ENCODE assay signal across 8 mouse cellular contexts in the genomic region with DNA sequence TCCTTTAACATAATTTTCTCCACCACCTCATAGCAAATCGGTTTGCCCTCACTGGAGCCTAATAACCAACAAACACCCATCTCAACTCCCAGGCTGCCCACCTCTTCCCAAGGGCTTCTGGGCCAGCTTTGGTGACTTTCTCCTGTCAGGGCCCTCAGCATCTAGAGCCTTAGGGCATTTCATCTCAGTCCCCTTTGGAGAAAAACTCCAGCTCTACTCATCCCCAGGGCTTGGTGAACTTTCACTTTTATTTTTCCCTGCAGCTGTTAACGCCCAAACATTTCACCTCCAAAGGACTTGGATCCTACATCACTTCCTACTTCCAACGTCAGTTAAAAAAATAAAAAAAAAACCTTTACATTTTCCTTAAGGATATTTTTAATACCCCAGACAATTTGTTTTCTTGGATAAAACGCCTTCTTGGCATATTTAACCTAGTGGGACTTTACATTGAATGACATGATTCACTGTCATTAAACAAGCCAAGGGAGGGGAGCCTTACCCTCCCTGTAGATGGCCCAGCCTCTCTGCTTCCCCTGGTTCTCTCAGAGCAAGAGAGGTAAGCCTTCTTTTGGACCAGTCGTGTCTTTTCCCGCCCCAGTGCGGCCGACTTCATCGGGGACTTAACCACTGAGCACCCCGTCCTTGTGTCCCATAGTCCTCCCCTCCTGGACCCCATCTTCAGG. TPM values are rescaled to one million over a fixed set of nuclear protein-coding genes. Genes with fewer than 3 reads are reported as not detected.
DNase-seq lines count a peak whose midpoint lies in the region; ATAC-seq and TF ChIP-seq lines count a peak whose summit lies in the region.

No protein-coding gene starts in this region.

- peaks cover 12% of the 10 kb centered on the region for H3K4me1 ChIP-seq in kidney, embryonic 14.5 days (ENCODE audit: control insufficient read depth, insufficient read depth, low read length)
- 0 out of 2 replicates have a peak, but pooled peaks cover under 1% of the 10 kb centered on the region for H3K4me1 ChIP-seq in embryonic fibroblast, embryonic 13.5 days (ENCODE audit: control insufficient read depth, insufficient read depth, low read length)
- peaks cover 26% of the 10 kb centered on the region for H3K4me1 ChIP-seq in intestine, embryonic 16.5 days (ENCODE audit: control insufficient read depth, insufficient read depth, low read length)
- peaks cover 5% of the 10 kb centered on the region for H3K4me1 ChIP-seq in midbrain, embryonic 16.5 days (ENCODE audit: control insufficient read depth, insufficient read depth, low read length)

- TF ChIP-seq CTCF in embryonic fibroblast, embryonic 13.5 days (IDR thresholded peaks at IDR 0.05; ENCODE audit: borderline replicate concordance, insufficient read depth, low read length), result no peak

- H3K9ac ChIP-seq in kidney, embryonic 14.5 days (ENCODE audit: low read depth, low read length), result peak overlapping the region; percentile 98; the same call in 1 of the 2 replicates
- H3K9ac ChIP-seq in intestine, embryonic 16.5 days (ENCODE audit: low read depth, low read length), result peak overlapping the region; percentile 99
- peak overlapping the region; percentile 30 for H3K9ac ChIP-seq in midbrain, embryonic 16.5 days (ENCODE audit: low read depth, low read length)

- WGBS in kidney, embryonic 14.5 days, result 10% methylated on average over 10 of the region's 10 CpGs
- WGBS in intestine, embryonic 16.5 days, result 11% methylated on average over 10 of the region's 10 CpGs
- 16% methylated on average over 10 of the region's 10 CpGs for WGBS in midbrain, embryonic 16.5 days

- no peak; the same call in 1 of the 2 replicates for ATAC-seq in kidney, embryonic 14.5 days (ENCODE audit: low FRiP score, low TSS enrichment)
- ATAC-seq in intestine, embryonic 16.5 days, result no peak
- ATAC-seq in midbrain, embryonic 16.5 days, result peak; percentile 61; the same call in 1 of the 2 replicates

- no peak for DNase-seq in kidney, postnatal 10 days
- DNase-seq in urinary bladder, adult 18-20 months (ENCODE audit: low spot score in 2 of 2), result no peak
- no peak for DNase-seq in thymus, postnatal 0 days (ENCODE audit: low spot score)
- no peak for DNase-seq in gastrocnemius, adult 18-20 months (ENCODE audit: low spot score)

- no peaks in the 10 kb centered on the region for H3K36me3 ChIP-seq in kidney, embryonic 14.5 days (ENCODE audit: control insufficient read depth, insufficient read depth, low read length)
- no peaks in the 10 kb centered on the region for H3K36me3 ChIP-seq in intestine, embryonic 16.5 days (ENCODE audit: control insufficient read depth, insufficient read depth, low read length)
- H3K36me3 ChIP-seq in midbrain, embryonic 16.5 days (ENCODE audit: control insufficient read depth, insufficient read depth, low read length), result no peaks in the 10 kb centered on the region

- H3K9me3 ChIP-seq in kidney, embryonic 14.5 days (ENCODE audit: control insufficient read depth, low read length), result no peaks in the 10 kb centered on the region
- no peaks in the 10 kb centered on the region for H3K9me3 ChIP-seq in intestine, embryonic 16.5 days (ENCODE audit: control insufficient read depth, low read length)
- H3K9me3 ChIP-seq in midbrain, embryonic 16.5 days (replicated peaks; ENCODE audit: control insufficient read depth, low read length, poor library complexity, severe bottlenecking), result no peaks in the 10 kb centered on the region

- H3K4me3 ChIP-seq in kidney, embryonic 14.5 days (ENCODE audit: low read length), result peak overlapping the region; percentile 86
- peak overlapping the region; percentile 28 for H3K4me3 ChIP-seq in embryonic fibroblast, embryonic 13.5 days (ENCODE audit: insufficient read depth, low read length)
- peak overlapping the region; percentile 94 for H3K4me3 ChIP-seq in intestine, embryonic 16.5 days (ENCODE audit: low read length)
- H3K4me3 ChIP-seq in midbrain, embryonic 16.5 days (ENCODE audit: low read depth, low read length), result peak overlapping the region; percentile 62

- TF ChIP-seq POLR2A in embryonic fibroblast, embryonic 13.5 days (IDR thresholded peaks at IDR 0.05; ENCODE audit: low read depth, low read length), result peak; percentile 59; the same call in 1 of the 2 replicates

- H3K27ac ChIP-seq in kidney, embryonic 14.5 days (ENCODE audit: low read depth, low read length), result peak overlapping the region; percentile 82
- peak overlapping the region; percentile 86 for H3K27ac ChIP-seq in embryonic fibroblast, embryonic 13.5 days (ENCODE audit: insufficient read depth, low read length)
- peak overlapping the region; percentile 99 for H3K27ac ChIP-seq in intestine, embryonic 16.5 days (ENCODE audit: low read length)
- H3K27ac ChIP-seq in midbrain, embryonic 16.5 days (ENCODE audit: low read length), result peak overlapping the region; percentile 87

- peak overlapping the region; percentile 91 for H3K4me2 ChIP-seq in kidney, embryonic 14.5 days (replicated peaks; ENCODE audit: low read depth, low read length)
- H3K4me2 ChIP-seq in intestine, embryonic 16.5 days (ENCODE audit: low read depth, low read length), result peak overlapping the region; percentile 87
- peak overlapping the region; percentile 65 for H3K4me2 ChIP-seq in midbrain, embryonic 16.5 days (ENCODE audit: low read length)

- no peaks in the 10 kb centered on the region for H3K27me3 ChIP-seq in kidney, embryonic 14.5 days (ENCODE audit: control insufficient read depth, insufficient read depth, low read length)
- no peaks in the 10 kb centered on the region for H3K27me3 ChIP-seq in intestine, embryonic 16.5 days (replicated peaks; ENCODE audit: control insufficient read depth, insufficient read depth, low read length)
- no peaks in the 10 kb centered on the region for H3K27me3 ChIP-seq in midbrain, embryonic 16.5 days (ENCODE audit: control insufficient read depth, insufficient read depth, low read depth, low read length)

RNA-seq across cellular contexts. Expression of a gene that starts 0.7 kb away (rescaled TPM):
- polyA plus RNA-seq in kidney, embryonic 14.5 days (2014; fragmentation: Nextera tagmentation; extraction: Ambion mirVana), result 65.8 and 80.8 TPM in 2 replicates
- 29.8 and 41.1 TPM in 2 replicates for polyA plus RNA-seq in embryonic fibroblast, embryonic 13.5 days (2011; ENCODE audit: insufficient read length, low read depth, missing spikeins)
- polyA plus RNA-seq in intestine, embryonic 16.5 days (2015; fragmentation: Nextera tagmentation; extraction: Ambion mirVana), result 57.1 and 58.4 TPM in 2 replicates
- 824 and 1,080 TPM in 2 replicates for polyA plus RNA-seq in midbrain, embryonic 16.5 days (2015; fragmentation: Nextera tagmentation; extraction: Ambion mirVana)
- polyA plus RNA-seq in thymus, postnatal 0 days (2015; fragmentation: Nextera tagmentation; extraction: Ambion mirVana), result 12.8 and 14.1 TPM in 2 replicates
- 1 to 10 TPM; 6.9 to 7.8 TPM for total RNA-seq in gastrocnemius, adult 18-20 months (2021)

Comparison
In these comparisons a context has a peak if more than half of its experiments do, and no peak if none do; other contexts are left out.
1. H3K4me3 ChIP-seq: peak in every context shown above with its lines; median percentile 94 in intestine, embryonic 16.5 days; 86 in kidney, embryonic 14.5 days; 62 in midbrain, embryonic 16.5 days; 28 in embryonic fibroblast, embryonic 13.5 days.
2. H3K9ac ChIP-seq: peak in every context shown above with its lines; median percentile 99 in intestine, embryonic 16.5 days; 98 in kidney, embryonic 14.5 days; 30 in midbrain, embryonic 16.5 days.
3. RNA of a gene that starts 0.7 kb away (polyA plus RNA-seq): 824 to 1,080 TPM in midbrain, embryonic 16.5 days; 65.8 to 80.8 TPM in kidney, embryonic 14.5 days, 57.1 to 58.4 TPM in intestine, embryonic 16.5 days, 29.8 to 41.1 TPM in embryonic fibroblast, embryonic 13.5 days and 12.8 to 14.1 TPM in thymus, postnatal 0 days; every median in the first group is over 10 times any median in the second.
4. Peak in every context shown above with its lines, with median percentiles within 50 percentile points of each other: H3K27ac ChIP-seq and H3K4me2 ChIP-seq.